Mouse (Mus musculus): ENCODE measurements around the gene Skp1a. TPM values are rescaled to one million over a fixed set of nuclear protein-coding genes. Genes with fewer than 3 reads are reported as not detected.

Skp1a gene
- polyA plus RNA-seq, 1 experiment from 2014 or later, result 1,139 TPM

- H3K36me3 ChIP-seq (ENCODE audit: control insufficient read depth, insufficient read depth, low read length), result peaks cover 55% of the 10 kb centered on the region
- no peak overlapping the region for H3K4me2 ChIP-seq (ENCODE audit: low read length)
- 93% methylated on average over 2 of the region's 2 CpGs for WGBS
- DNase-seq (no peak), ATAC-seq (ENCODE audit: low FRiP score, low TSS enrichment) (no peak)
- H3K4me3 ChIP-seq (replicated peaks; ENCODE audit: low read depth, low read length), result no peak overlapping the region
- no peaks in the 10 kb centered on the region for H3K4me1 ChIP-seq (ENCODE audit: control insufficient read depth, insufficient read depth, low read length)
- no peaks in the 10 kb centered on the region for H3K27me3 ChIP-seq (ENCODE audit: control insufficient read depth, insufficient read depth, low read length)
- H3K27ac ChIP-seq (replicated peaks; ENCODE audit: low read depth, low read length), result no peak overlapping the region
- H3K9ac ChIP-seq (replicated peaks; ENCODE audit: low read length), result no peak overlapping the region
- H3K9me3 ChIP-seq (ENCODE audit: control insufficient read depth, low read length), result no peaks in the 10 kb centered on the region
These were observed 17.7 kb downstream of the Skp1a start for GRCm38 (mm10) chr11:52249452-52249851.

GRCm38 (mm10) chr11:52251770-52252169 lies 20.0 kb downstream of the Skp1a start:
- Histone ChIP-seq H3K36me3 (ENCODE audit: control insufficient read depth, insufficient read depth, low read length) (peaks cover 36% of the 10 kb centered on the region), H3K9me3 (ENCODE audit: control insufficient read depth, low read length) (no peaks in the 10 kb centered on the region), H3K4me2 (ENCODE audit: low read length) (no peak overlapping the region), H3K27ac (replicated peaks; ENCODE audit: low read depth, low read length) (no peak overlapping the region), H3K9ac (replicated peaks; ENCODE audit: low read length) (no peak overlapping the region), H3K4me1 (ENCODE audit: control insufficient read depth, insufficient read depth, low read length) (no peaks in the 10 kb centered on the region), H3K27me3 (ENCODE audit: control insufficient read depth, insufficient read depth, low read length) (no peaks in the 10 kb centered on the region), H3K4me3 (replicated peaks; ENCODE audit: low read depth, low read length) (no peak overlapping the region)
- 79% methylated on average over 5 of the region's 5 CpGs for WGBS
- DNase-seq, result no peak
- ATAC-seq (ENCODE audit: low FRiP score, low TSS enrichment), result no peak

GRCm38 (mm10) chr11:52252692-52253091 lies 20.9 kb downstream of the Skp1a start:
- 84% methylated on average over 1 of the region's 1 CpGs for WGBS
- no peak overlapping the region for H3K4me2 ChIP-seq (ENCODE audit: low read length)
- H3K4me3 ChIP-seq (replicated peaks; ENCODE audit: low read depth, low read length), result no peak overlapping the region
- no peaks in the 10 kb centered on the region for H3K27me3 ChIP-seq (ENCODE audit: control insufficient read depth, insufficient read depth, low read length)
- DNase-seq (no peak), ATAC-seq (ENCODE audit: low FRiP score, low TSS enrichment) (no peak)
- no peak overlapping the region for H3K27ac ChIP-seq (replicated peaks; ENCODE audit: low read depth, low read length)
- peaks cover 27% of the 10 kb centered on the region for H3K36me3 ChIP-seq (ENCODE audit: control insufficient read depth, insufficient read depth, low read length)
- no peaks in the 10 kb centered on the region for H3K9me3 ChIP-seq (ENCODE audit: control insufficient read depth, low read length)
- H3K9ac ChIP-seq (replicated peaks; ENCODE audit: low read length), result no peak overlapping the region
- H3K4me1 ChIP-seq (ENCODE audit: control insufficient read depth, insufficient read depth, low read length), result no peaks in the 10 kb centered on the region

DNA sequence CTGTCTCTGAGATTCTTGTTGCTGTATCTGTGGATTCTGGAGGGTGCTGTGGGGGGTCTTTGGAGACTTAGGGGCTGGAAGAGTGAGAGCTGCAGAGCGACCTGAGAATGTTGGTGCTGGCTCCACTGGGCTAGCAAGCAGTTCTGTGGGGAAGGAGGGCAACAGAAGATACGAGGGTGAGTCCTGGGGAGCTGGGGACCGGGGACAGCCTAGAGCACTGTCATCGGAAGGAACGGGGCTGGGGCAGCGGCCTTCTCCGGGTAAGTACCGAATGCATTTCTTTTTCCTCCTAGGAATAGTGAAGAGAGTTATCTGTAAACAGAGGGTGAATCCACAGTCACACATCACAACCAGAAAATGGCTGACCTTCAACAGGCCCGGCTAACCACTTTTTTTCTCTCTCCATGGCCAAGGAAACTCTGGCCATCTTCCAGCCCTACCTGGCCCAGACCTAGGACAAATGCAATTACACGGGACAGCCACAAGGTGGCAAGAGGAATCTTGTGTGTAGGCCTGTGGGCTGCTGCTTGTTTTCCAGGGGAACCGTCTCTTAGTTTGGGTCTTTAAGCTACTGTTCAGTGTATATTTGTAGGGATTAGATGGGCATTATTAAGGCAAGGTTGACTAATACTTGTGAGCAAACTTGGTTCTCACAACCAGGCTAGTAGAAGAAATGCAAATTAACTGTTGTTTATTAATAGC lies 22.0 kb downstream of the Skp1a start:
- Histone ChIP-seq H3K9me3 (ENCODE audit: control insufficient read depth, low read length) (no peaks in the 10 kb centered on the region), H3K4me3 (replicated peaks; ENCODE audit: low read depth, low read length) (no peak overlapping the region), H3K4me2 (ENCODE audit: low read length) (no peak overlapping the region), H3K36me3 (ENCODE audit: control insufficient read depth, insufficient read depth, low read length) (peaks cover 15% of the 10 kb centered on the region; the same call in 1 of the 2 replicates), H3K9ac (replicated peaks; ENCODE audit: low read length) (no peak overlapping the region), H3K27ac (replicated peaks; ENCODE audit: low read depth, low read length) (no peak overlapping the region), H3K27me3 (ENCODE audit: control insufficient read depth, insufficient read depth, low read length) (no peaks in the 10 kb centered on the region), H3K4me1 (ENCODE audit: control insufficient read depth, insufficient read depth, low read length) (no peaks in the 10 kb centered on the region)
- DNase-seq, result peak; percentile 88
- WGBS, result 70% methylated on average over 11 of the region's 11 CpGs
- no peak for ATAC-seq (ENCODE audit: low FRiP score, low TSS enrichment)

- Histone ChIP-seq H3K27ac (replicated peaks; ENCODE audit: low read depth, low read length) (no peak overlapping the region), H3K4me2 (ENCODE audit: low read length) (no peak overlapping the region), H3K36me3 (ENCODE audit: control insufficient read depth, insufficient read depth, low read length) (0 out of 2 replicates have a peak, but pooled peaks cover 5% of the 10 kb centered on the region), H3K9me3 (ENCODE audit: control insufficient read depth, low read length) (no peaks in the 10 kb centered on the region), H3K27me3 (ENCODE audit: control insufficient read depth, insufficient read depth, low read length) (no peaks in the 10 kb centered on the region), H3K4me1 (ENCODE audit: control insufficient read depth, insufficient read depth, low read length) (no peaks in the 10 kb centered on the region), H3K4me3 (replicated peaks; ENCODE audit: low read depth, low read length) (no peak overlapping the region), H3K9ac (replicated peaks; ENCODE audit: low read length) (no peak overlapping the region)
- ATAC-seq (ENCODE audit: low FRiP score, low TSS enrichment) (no peak), DNase-seq (no peak)
- 90% methylated on average over 8 of the region's 8 CpGs for WGBS
These were observed 23.3 kb downstream of the Skp1a start for GRCm38 (mm10) chr11:52255077-52255476.

DNA sequence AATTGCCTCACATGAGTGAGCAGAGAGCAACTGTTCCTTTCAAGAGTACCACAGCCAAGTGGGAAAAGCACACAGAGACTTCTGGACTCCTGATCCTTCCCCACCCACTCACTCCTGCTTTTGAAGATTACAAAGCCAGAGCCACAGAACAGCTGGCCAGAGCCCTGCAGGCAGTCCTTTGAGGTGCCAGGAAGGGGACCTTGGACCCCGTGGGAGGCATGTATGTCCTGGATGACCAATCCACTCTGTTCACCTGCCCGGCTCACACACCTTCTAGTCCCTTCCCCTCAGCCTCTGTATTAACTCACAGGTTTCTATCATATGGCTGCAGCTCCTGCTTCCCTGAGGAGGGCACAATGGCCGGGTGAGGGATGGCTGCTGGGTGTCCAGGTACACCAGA lies 25.6 kb downstream of the Skp1a start:
- Histone ChIP-seq H3K27me3 (ENCODE audit: control insufficient read depth, insufficient read depth, low read length) (no peaks in the 10 kb centered on the region), H3K4me1 (ENCODE audit: control insufficient read depth, insufficient read depth, low read length) (no peaks in the 10 kb centered on the region), H3K27ac (replicated peaks; ENCODE audit: low read depth, low read length) (no peak overlapping the region), H3K9ac (replicated peaks; ENCODE audit: low read length) (no peak overlapping the region), H3K4me2 (ENCODE audit: low read length) (no peak overlapping the region), H3K9me3 (ENCODE audit: control insufficient read depth, low read length) (no peaks in the 10 kb centered on the region), H3K36me3 (ENCODE audit: control insufficient read depth, insufficient read depth, low read length) (no peaks in the 10 kb centered on the region), H3K4me3 (replicated peaks; ENCODE audit: low read depth, low read length) (no peak overlapping the region)
- ATAC-seq (ENCODE audit: low FRiP score, low TSS enrichment) (no peak), DNase-seq (no peak)
- 93% methylated on average over 3 of the region's 3 CpGs for WGBS

DNA sequence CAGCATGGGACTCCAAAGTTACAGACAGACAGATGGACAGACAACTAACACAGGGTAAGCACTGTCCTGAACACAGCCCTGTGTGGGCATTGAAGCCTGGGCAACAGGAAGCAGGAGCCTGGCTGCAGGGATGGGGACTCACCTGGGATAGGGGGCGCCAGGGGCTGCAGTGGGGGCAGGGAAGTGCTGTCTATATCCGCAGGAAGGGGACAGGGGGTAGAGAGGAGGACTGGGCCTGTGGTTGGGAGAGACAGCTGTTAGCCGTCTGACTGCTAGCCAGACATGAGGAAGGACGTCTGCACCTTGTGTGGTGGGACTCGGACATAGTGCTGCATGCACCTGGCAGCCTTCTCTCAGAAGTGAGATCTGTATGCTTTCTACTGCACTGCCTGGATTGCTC lies 26.9 kb downstream of the Skp1a start:
- Histone ChIP-seq H3K36me3 (ENCODE audit: control insufficient read depth, insufficient read depth, low read length) (no peaks in the 10 kb centered on the region), H3K9ac (replicated peaks; ENCODE audit: low read length) (no peak overlapping the region), H3K27ac (replicated peaks; ENCODE audit: low read depth, low read length) (no peak overlapping the region), H3K4me3 (replicated peaks; ENCODE audit: low read depth, low read length) (no peak overlapping the region), H3K4me1 (ENCODE audit: control insufficient read depth, insufficient read depth, low read length) (no peaks in the 10 kb centered on the region), H3K9me3 (ENCODE audit: control insufficient read depth, low read length) (no peaks in the 10 kb centered on the region), H3K27me3 (ENCODE audit: control insufficient read depth, insufficient read depth, low read length) (no peaks in the 10 kb centered on the region), H3K4me2 (ENCODE audit: low read length) (no peak overlapping the region)
- DNase-seq (no peak), ATAC-seq (ENCODE audit: low FRiP score, low TSS enrichment) (no peak)
- 83% methylated on average over 5 of the region's 5 CpGs for WGBS

- ATAC-seq (ENCODE audit: low FRiP score, low TSS enrichment) (no peak), DNase-seq (no peak)
- WGBS, result 55% methylated on average over 4 of the region's 4 CpGs
- Histone ChIP-seq H3K9me3 (ENCODE audit: control insufficient read depth, low read length) (no peaks in the 10 kb centered on the region), H3K4me1 (ENCODE audit: control insufficient read depth, insufficient read depth, low read length) (no peaks in the 10 kb centered on the region), H3K4me3 (replicated peaks; ENCODE audit: low read depth, low read length) (no peak overlapping the region), H3K4me2 (ENCODE audit: low read length) (no peak overlapping the region), H3K27me3 (ENCODE audit: control insufficient read depth, insufficient read depth, low read length) (no peaks in the 10 kb centered on the region), H3K9ac (replicated peaks; ENCODE audit: low read length) (no peak overlapping the region), H3K36me3 (ENCODE audit: control insufficient read depth, insufficient read depth, low read length) (no peaks in the 10 kb centered on the region), H3K27ac (replicated peaks; ENCODE audit: low read depth, low read length) (no peak overlapping the region)
These were observed 29.1 kb downstream of the Skp1a start for GRCm38 (mm10) chr11:52260878-52261277.

- 63% methylated on average over 5 of the region's 5 CpGs for WGBS
- H3K9me3 ChIP-seq (ENCODE audit: control insufficient read depth, low read length), result no peaks in the 10 kb centered on the region
- H3K27ac ChIP-seq (replicated peaks; ENCODE audit: low read depth, low read length), result no peak overlapping the region
- no peak for ATAC-seq (ENCODE audit: low FRiP score, low TSS enrichment)
- peak; percentile 46 for DNase-seq
- H3K4me2 ChIP-seq (ENCODE audit: low read length), result no peak overlapping the region
- H3K4me3 ChIP-seq (replicated peaks; ENCODE audit: low read depth, low read length), result no peak overlapping the region
- no peak overlapping the region for H3K9ac ChIP-seq (replicated peaks; ENCODE audit: low read length)
- H3K36me3 ChIP-seq (ENCODE audit: control insufficient read depth, insufficient read depth, low read length), result no peaks in the 10 kb centered on the region
- H3K4me1 ChIP-seq (ENCODE audit: control insufficient read depth, insufficient read depth, low read length), result no peaks in the 10 kb centered on the region
- no peaks in the 10 kb centered on the region for H3K27me3 ChIP-seq (ENCODE audit: control insufficient read depth, insufficient read depth, low read length)
These were observed 30.1 kb downstream of the Skp1a start for GRCm38 (mm10) chr11:52261937-52262336.
